Mouse (Mus musculus): ENCODE results near the gene Eps8l2. TPM values are rescaled to one million over a fixed set of nuclear protein-coding genes. Genes with fewer than 3 reads are reported as not detected.

The Eps8l2 gene
- polyA plus RNA-seq (2015; fragmentation: Nextera tagmentation; extraction: Ambion mirVana), result 29.1 and 29.8 TPM in 2 replicates

DNA sequence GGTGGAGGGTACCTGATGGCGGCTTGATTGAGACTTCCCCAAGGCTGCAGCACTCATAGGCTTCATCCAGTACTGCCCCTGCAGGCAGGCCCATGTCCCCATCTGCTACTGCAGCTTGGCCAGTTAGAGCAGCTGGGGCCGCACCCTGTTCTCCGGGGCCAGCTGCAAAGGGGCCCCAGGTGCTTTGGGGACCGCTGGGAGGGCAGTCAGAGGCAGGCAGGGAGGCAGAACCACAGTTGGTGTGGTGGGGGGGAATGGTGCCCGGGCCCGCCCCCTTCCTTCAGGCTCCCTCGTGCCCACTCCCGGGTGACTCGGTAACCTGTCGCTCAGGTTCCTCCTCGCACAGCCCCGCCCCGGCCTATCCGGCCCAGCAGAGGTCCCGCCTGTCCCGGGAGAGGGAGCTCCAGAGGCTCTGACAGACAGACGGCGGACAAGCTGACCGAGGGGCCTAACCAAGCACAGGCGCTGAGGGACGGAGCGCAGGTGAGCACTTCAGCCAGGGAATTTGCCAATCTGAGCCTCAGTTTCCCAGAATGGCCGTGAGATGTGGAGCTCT is at the start of gene Eps8l2:
TSS of gene Eps8l2 (plus strand) at position 305 of the 556 bp plus-strand sequence.
- peak; percentile 69 for ATAC-seq (ENCODE audit: borderline replicate concordance, extremely low read depth, low FRiP score, low TSS enrichment)
- 4% methylated on average over 21 of the region's 23 CpGs for WGBS

GRCm38 (mm10) chr7:141291921-141292582 is 46.6 kb upstream of the Eps8l2 start, which contains the start of gene Drd4:
Gene Drd4 (plus strand): TSS chr7:141292006.
- Histone ChIP-seq H3K4me1 (peaks cover 31% of the 10 kb centered on the region), H3K36me3 (0 out of 2 replicates have a peak, but pooled peaks cover under 1% of the 10 kb centered on the region), H3K27ac (no peak within 1 kb of the TSS), H3K9me3 (no peaks in the 10 kb centered on the region), H3K4me3 (peak within 1 kb of the TSS; percentile 47), H3K4me2 (peak within 1 kb of the TSS; percentile 97), H3K9ac (peak within 1 kb of the TSS; percentile 47), H3K27me3 (peaks cover 58% of the 10 kb centered on the region)
- WGBS, result 2% methylated on average over 46 of the region's 46 CpGs
- peak; percentile 72; the same call in 1 of the 2 replicates for ATAC-seq (ENCODE audit: borderline replicate concordance, extremely low read depth, low FRiP score, low TSS enrichment)

More for the DNA sequence above, at the start of gene Eps8l2:
- Histone ChIP-seq H3K27ac (peak within 1 kb of the TSS; percentile 81), H3K9me3 (no peaks in the 10 kb centered on the region), H3K4me3 (peak within 1 kb of the TSS; percentile 36), H3K4me1 (peaks cover 25% of the 10 kb centered on the region), H3K27me3 (0 out of 2 replicates have a peak, but pooled peaks cover 4% of the 10 kb centered on the region), H3K9ac (peak within 1 kb of the TSS; percentile 36), H3K4me2 (peak within 1 kb of the TSS; percentile 61), H3K36me3 (peaks cover 10% of the 10 kb centered on the region; the same call in 1 of the 2 replicates)

- Histone ChIP-seq H3K4me2 (peak overlapping the region; percentile 97), H3K9ac (peak overlapping the region; percentile 47; the same call in 1 of the 2 replicates), H3K27me3 (peaks cover 58% of the 10 kb centered on the region), H3K4me1 (peaks cover 31% of the 10 kb centered on the region), H3K9me3 (no peaks in the 10 kb centered on the region), H3K27ac (no peak overlapping the region), H3K4me3 (peak overlapping the region; percentile 47; the same call in 1 of the 2 replicates), H3K36me3 (peaks cover 5% of the 10 kb centered on the region; the same call in 1 of the 2 replicates)
- 44% methylated on average over 15 of the region's 15 CpGs for WGBS
- ATAC-seq (ENCODE audit: borderline replicate concordance, extremely low read depth, low FRiP score, low TSS enrichment), result no peak
Observed at GRCm38 (mm10) chr7:141292583-141293388, 45.9 kb upstream of the Eps8l2 start.

GRCm38 (mm10) chr7:141293852-141294471 is 44.7 kb upstream of the Eps8l2 start:
- H3K27me3 ChIP-seq, result peaks cover 55% of the 10 kb centered on the region
- no peaks in the 10 kb centered on the region for H3K9me3 ChIP-seq
- H3K9ac ChIP-seq, result no peak overlapping the region
- peak; percentile 31; the same call in 1 of the 2 replicates for ATAC-seq (ENCODE audit: borderline replicate concordance, extremely low read depth, low FRiP score, low TSS enrichment)
- H3K36me3 ChIP-seq, result peaks cover 5% of the 10 kb centered on the region; the same call in 1 of the 2 replicates
- H3K27ac ChIP-seq, result no peak overlapping the region
- peak overlapping the region; percentile 60 for H3K4me2 ChIP-seq
- H3K4me1 ChIP-seq, result peaks cover 31% of the 10 kb centered on the region
- H3K4me3 ChIP-seq, result peak overlapping the region; percentile 32
- under 1% methylated on average over 53 of the region's 53 CpGs for WGBS

- ATAC-seq (ENCODE audit: borderline replicate concordance, extremely low read depth, low FRiP score, low TSS enrichment), result no peak
- no peak overlapping the region for H3K27ac ChIP-seq
- peak overlapping the region; percentile 60 for H3K4me2 ChIP-seq
- peaks cover 5% of the 10 kb centered on the region; the same call in 1 of the 2 replicates for H3K36me3 ChIP-seq
- peak overlapping the region; percentile 32 for H3K4me3 ChIP-seq
- WGBS, result 5% methylated on average over 22 of the region's 22 CpGs
- H3K9me3 ChIP-seq, result no peaks in the 10 kb centered on the region
- H3K27me3 ChIP-seq, result peaks cover 55% of the 10 kb centered on the region
- H3K9ac ChIP-seq, result no peak overlapping the region
- peaks cover 31% of the 10 kb centered on the region for H3K4me1 ChIP-seq
Observed at GRCm38 (mm10) chr7:141294479-141294878, 44.2 kb upstream of the Eps8l2 start.

DNA sequence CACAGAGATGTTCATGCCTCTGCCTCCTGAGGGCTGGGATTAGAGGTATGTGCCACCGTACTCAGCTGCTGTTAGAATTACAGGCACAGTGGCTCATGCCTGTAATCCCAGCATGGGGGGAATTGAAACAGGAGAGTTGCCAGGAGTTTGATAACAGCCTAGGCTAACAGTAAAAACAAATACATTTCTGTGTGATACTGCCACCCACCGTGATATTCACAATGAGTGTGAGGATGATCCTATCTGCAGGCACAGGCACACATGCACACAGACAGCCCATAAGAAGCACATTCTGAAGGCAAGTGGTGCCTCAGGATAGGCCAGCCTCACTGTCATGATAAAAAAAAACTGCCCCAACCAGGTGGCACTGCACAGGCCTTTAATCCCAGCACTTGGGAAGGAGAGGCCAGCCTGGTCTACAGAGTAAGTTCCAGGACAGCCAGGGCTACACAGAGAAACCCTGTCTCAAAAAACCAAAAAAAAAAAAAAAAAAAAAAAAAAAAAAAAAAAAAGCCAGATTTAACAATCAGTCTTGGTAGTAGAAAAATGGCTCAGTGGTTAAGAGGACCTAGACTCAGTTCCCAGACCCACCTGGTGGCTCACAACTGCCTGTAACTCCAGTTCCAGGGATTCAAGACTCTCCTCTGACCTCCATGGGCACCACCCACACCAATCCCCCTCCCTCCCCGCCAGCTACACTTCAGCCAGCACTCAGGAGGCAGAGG is 40.6 kb upstream of the Eps8l2 start:
- H3K27me3 ChIP-seq, result peaks cover 26% of the 10 kb centered on the region
- H3K27ac ChIP-seq, result no peak overlapping the region
- H3K9me3 ChIP-seq, result no peaks in the 10 kb centered on the region
- WGBS, result 67% methylated on average over 3 of the region's 3 CpGs
- H3K4me3 ChIP-seq, result no peak overlapping the region
- H3K4me2 ChIP-seq, result no peak overlapping the region
- H3K4me1 ChIP-seq, result peaks cover 18% of the 10 kb centered on the region
- peaks cover 38% of the 10 kb centered on the region for H3K36me3 ChIP-seq
- no peak for ATAC-seq (ENCODE audit: borderline replicate concordance, extremely low read depth, low FRiP score, low TSS enrichment)
- no peak overlapping the region for H3K9ac ChIP-seq

- no peaks in the 10 kb centered on the region for H3K9me3 ChIP-seq
- H3K4me2 ChIP-seq, result no peak overlapping the region
- H3K27ac ChIP-seq, result no peak overlapping the region
- peaks cover 10% of the 10 kb centered on the region for H3K4me1 ChIP-seq
- H3K4me3 ChIP-seq, result no peak overlapping the region
- H3K36me3 ChIP-seq, result peaks cover 47% of the 10 kb centered on the region
- no peak overlapping the region for H3K9ac ChIP-seq
- peaks cover 16% of the 10 kb centered on the region for H3K27me3 ChIP-seq
- WGBS, result 93% methylated on average over 8 of the region's 8 CpGs
- ATAC-seq (ENCODE audit: borderline replicate concordance, extremely low read depth, low FRiP score, low TSS enrichment), result no peak
Observed at GRCm38 (mm10) chr7:141299175-141299574, 39.5 kb upstream of the Eps8l2 start.

- Histone ChIP-seq H3K9me3 (no peaks in the 10 kb centered on the region), H3K27ac (no peak overlapping the region), H3K4me1 (no peaks in the 10 kb centered on the region), H3K9ac (no peak overlapping the region), H3K36me3 (peaks cover 69% of the 10 kb centered on the region), H3K27me3 (no peaks in the 10 kb centered on the region), H3K4me3 (no peak overlapping the region), H3K4me2 (no peak overlapping the region)
- WGBS, result 91% methylated on average over 9 of the region's 9 CpGs
- ATAC-seq (ENCODE audit: borderline replicate concordance, extremely low read depth, low FRiP score, low TSS enrichment), result no peak
Observed at GRCm38 (mm10) chr7:141301386-141301785, 37.3 kb upstream of the Eps8l2 start.

- H3K4me1 ChIP-seq, result no peaks in the 10 kb centered on the region
- no peaks in the 10 kb centered on the region for H3K27me3 ChIP-seq
- no peak overlapping the region for H3K4me2 ChIP-seq
- no peak overlapping the region for H3K4me3 ChIP-seq
- H3K9ac ChIP-seq, result no peak overlapping the region
- 86% methylated on average over 1 of the region's 1 CpGs for WGBS
- peaks cover 77% of the 10 kb centered on the region for H3K36me3 ChIP-seq
- H3K27ac ChIP-seq, result no peak overlapping the region
- ATAC-seq (ENCODE audit: borderline replicate concordance, extremely low read depth, low FRiP score, low TSS enrichment), result no peak
- H3K9me3 ChIP-seq, result no peaks in the 10 kb centered on the region
Observed at GRCm38 (mm10) chr7:141302702-141303268, 35.9 kb upstream of the Eps8l2 start.

- Histone ChIP-seq H3K27ac (no peak overlapping the region), H3K4me1 (no peaks in the 10 kb centered on the region), H3K9me3 (no peaks in the 10 kb centered on the region), H3K4me3 (no peak overlapping the region), H3K36me3 (peaks cover 93% of the 10 kb centered on the region), H3K9ac (no peak overlapping the region), H3K27me3 (no peaks in the 10 kb centered on the region), H3K4me2 (no peak overlapping the region)
- no peak for ATAC-seq (ENCODE audit: borderline replicate concordance, extremely low read depth, low FRiP score, low TSS enrichment)
- WGBS, result 85% methylated on average over 4 of the region's 4 CpGs
Observed at GRCm38 (mm10) chr7:141304537-141304936, 34.1 kb upstream of the Eps8l2 start.

Measured in lung, embryonic 15.5 days (tissue).